Comparison of ENCODE assay signal across 19 mouse cellular contexts in genomic region chr5:32476501-32476900, GRCm38 (mm10).
"Had no signal": no experiment of that assay in that cellular context is flagged by ENCODE, and none has a peak within 500 bp of the region (broad histone marks: within the 10 kb centered on the region; RNA-seq: fewer than 3 reads in every experiment).

No protein-coding gene starts in this region.

- DNase-seq: lung, adult 18-20 months; lung, embryonic 14.5 days; lung, postnatal 10 days; lung, postnatal 4 days; midbrain, embryonic 14.5 days; retina, postnatal 1 day; right cerebral cortex, adult 18-20 months; right cerebral cortex, postnatal 14 days; thymus, adult 2 months; thymus, postnatal 25 days; thymus, postnatal 4 days had no signal

- H3K4me1 ChIP-seq: midbrain, embryonic 10.5 days; midbrain, embryonic 12.5 days had no signal

- H3K9ac ChIP-seq: lung, embryonic 14.5 days; midbrain, embryonic 12.5 days; neural tube, embryonic 13.5 days; neural tube, embryonic 15.5 days; stomach, embryonic 15.5 days had no signal

- H3K27ac ChIP-seq: midbrain, embryonic 10.5 days; midbrain, embryonic 12.5 days; neural tube, embryonic 13.5 days; neural tube, embryonic 15.5 days; stomach, embryonic 15.5 days; stomach, postnatal 0 days had no signal

- H3K4me3 ChIP-seq: midbrain, embryonic 10.5 days; midbrain, embryonic 12.5 days; myocyte; neural tube, embryonic 13.5 days; neural tube, embryonic 15.5 days; stomach, embryonic 15.5 days had no signal

- H3K9me3 ChIP-seq: midbrain, embryonic 10.5 days; midbrain, embryonic 12.5 days; neural tube, embryonic 13.5 days; neural tube, embryonic 15.5 days; stomach, embryonic 15.5 days had no signal

- H3K27me3 ChIP-seq: midbrain, embryonic 12.5 days; neural tube, embryonic 13.5 days; neural tube, embryonic 15.5 days; stomach, embryonic 15.5 days had no signal

- H3K4me2 ChIP-seq: lung, embryonic 14.5 days; midbrain, embryonic 12.5 days; neural tube, embryonic 13.5 days; neural tube, embryonic 15.5 days; stomach, embryonic 15.5 days had no signal

- ATAC-seq: midbrain, embryonic 16.5 days had no signal
